Mouse (Mus musculus) hindbrain, embryonic 14.5 days (tissue): ENCODE measurements around the gene Brd4. TPM values are rescaled to one million over a fixed set of nuclear protein-coding genes. Genes with fewer than 3 reads are reported as not detected.

Experiments
- ATAC-seq: fragments of 200-750 bp; cut with Nextera tagmentation; 2 replicates; pipeline ENCODE4 v1.8.0; 2017; ENCODE audit warnings: moderate number of reproducible peaks, mild to moderate bottlenecking, moderate TSS enrichment, moderate library complexity; ENCODE audit not compliant: low FRiP score
- DNase-seq: peaks from one replicate; pipeline ENCODE4 v3.0.0-alpha.2; 2015; ENCODE audit warnings: low spot score
- H3K27ac ChIP-seq: fragments of 300-500 bp; sonication (generic); 2 replicates; pipeline ENCODE4 v1.5.1; 2014; ENCODE audit warnings: mild to moderate bottlenecking, moderate library complexity
- H3K27me3 ChIP-seq: fragments of 300-500 bp; sonication (generic); 2 replicates; pipeline ENCODE4 v1.6.1; 2014; ENCODE audit warnings: mild to moderate bottlenecking, low read length, mixed read lengths; ENCODE audit not compliant: control insufficient read depth, insufficient read depth
- H3K36me3 ChIP-seq: fragments of 300-500 bp; sonication (generic); replicated peaks from 2 replicates; pipeline ENCODE4 v1.6.1; 2014; ENCODE audit not compliant: control insufficient read depth, insufficient read depth
- H3K4me1 ChIP-seq: fragments of 300-500 bp; sonication (generic); replicated peaks from 2 replicates; pipeline ENCODE4 v1.6.1; 2014; ENCODE audit warnings: antibody characterized with exemption, low read length, mixed read lengths; ENCODE audit not compliant: control insufficient read depth, insufficient read depth
- H3K4me2 ChIP-seq: fragments of 300-500 bp; sonication (generic); replicated peaks from 2 replicates; pipeline ENCODE4 v1.6.1; 2014; ENCODE audit warnings: mild to moderate bottlenecking, moderate library complexity
- H3K4me3 ChIP-seq: fragments of 300-500 bp; sonication (generic); replicated peaks from 2 replicates; pipeline ENCODE4 v1.5.1; 2014; ENCODE audit warnings: mild to moderate bottlenecking, low read length
- H3K9ac ChIP-seq: fragments of 300-500 bp; sonication (generic); 2 replicates; pipeline ENCODE4 v1.6.1; 2014
- H3K9me3 ChIP-seq: fragments of 300-500 bp; sonication (generic); 2 replicates; pipeline ENCODE4 v1.6.1; 2016; ENCODE audit warnings: low read length; ENCODE audit not compliant: control insufficient read depth
- WGBS: fragments of 180-500 bp; shearing (Covaris S2); extraction: QIAGEN DNeasy Blood & Tissue Kit; methylation state at CpG from one replicate; pipeline ENCODE4 v1.1.7; 2014; 5-methylcytosine and 5-hydroxymethylcytosine counted together
- polyA plus RNA-seq: library from polyadenylated mRNA; unstranded; fragments of >200 nt; fragmentation: Nextera tagmentation; extraction: Ambion mirVana; gene quantifications from 2 replicates; pipeline ENCODE4 v1.2.1, GENCODE M21; 2014

Brd4 gene
- polyA plus RNA-seq, 1 experiment from 2014 or later: 87.9 TPM

DNA sequence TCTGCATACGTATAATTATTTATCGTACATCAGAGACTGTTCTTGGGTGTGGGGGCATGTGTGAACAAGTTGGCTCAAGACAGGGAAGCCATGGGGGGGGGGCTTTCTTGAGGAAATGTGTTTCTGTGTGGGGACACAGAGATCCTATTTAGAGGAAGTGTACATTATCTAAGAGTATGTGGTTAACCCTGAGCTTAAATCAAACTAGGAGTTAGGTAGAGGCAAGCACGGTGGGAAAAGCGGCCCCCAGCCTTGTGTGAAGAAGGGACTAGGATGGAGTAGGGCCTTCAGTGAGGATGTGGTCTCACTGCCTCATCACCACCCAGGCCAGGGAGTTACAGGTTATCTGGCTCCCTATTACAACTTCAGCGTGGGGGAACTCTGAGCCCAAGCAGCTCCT is 88.8 kb downstream of the Brd4 start:
- no peak overlapping the region for H3K4me3 ChIP-seq
- no peaks in the 10 kb centered on the region for H3K27me3 ChIP-seq
- no peaks in the 10 kb centered on the region for H3K9me3 ChIP-seq
- no peaks in the 10 kb centered on the region for H3K4me1 ChIP-seq
- no peak overlapping the region for H3K9ac ChIP-seq
- ATAC-seq (no peak), DNase-seq (no peak)
- 91% methylated on average over 5 of the region's 5 CpGs for WGBS
- peaks cover 57% of the 10 kb centered on the region for H3K36me3 ChIP-seq
- no peak overlapping the region for H3K4me2 ChIP-seq
- no peak overlapping the region for H3K27ac ChIP-seq

- peaks cover 30% of the 10 kb centered on the region for H3K36me3 ChIP-seq
- DNase-seq: no peak
- 84% methylated on average over 5 of the region's 5 CpGs for WGBS
- no peak overlapping the region for H3K27ac ChIP-seq
- no peak for ATAC-seq
- no peak overlapping the region for H3K9ac ChIP-seq
- H3K9me3 ChIP-seq: no peaks in the 10 kb centered on the region
- no peak overlapping the region for H3K4me2 ChIP-seq
- H3K4me1 ChIP-seq: peaks cover 13% of the 10 kb centered on the region; the same call in 1 of the 2 replicates
- no peak overlapping the region for H3K4me3 ChIP-seq
- H3K27me3 ChIP-seq: peaks cover 24% of the 10 kb centered on the region
Measured at GRCm38 (mm10) chr17:32193010-32193409, 91.5 kb downstream of the Brd4 start.

GRCm38 (mm10) chr17:32189850-32190249 is 94.7 kb downstream of the Brd4 start:
- Histone ChIP-seq H3K27ac (no peak overlapping the region), H3K9ac (no peak overlapping the region), H3K4me3 (no peak overlapping the region), H3K4me1 (peaks cover 13% of the 10 kb centered on the region; the same call in 1 of the 2 replicates), H3K9me3 (no peaks in the 10 kb centered on the region), H3K27me3 (peaks cover 24% of the 10 kb centered on the region), H3K36me3 (no peaks in the 10 kb centered on the region), H3K4me2 (peak overlapping the region; percentile 77)
- DNase-seq (no peak), ATAC-seq (no peak)
- WGBS: 19% methylated on average over 5 of the region's 5 CpGs

- ATAC-seq: no peak
- no peak for DNase-seq
Measured at GRCm38 (mm10) chr17:32188863-32189636, 95.5 kb downstream of the Brd4 start, which contains the start of gene Ephx3. Ephx3 (minus strand) TSS chr17:32189549.

DNA sequence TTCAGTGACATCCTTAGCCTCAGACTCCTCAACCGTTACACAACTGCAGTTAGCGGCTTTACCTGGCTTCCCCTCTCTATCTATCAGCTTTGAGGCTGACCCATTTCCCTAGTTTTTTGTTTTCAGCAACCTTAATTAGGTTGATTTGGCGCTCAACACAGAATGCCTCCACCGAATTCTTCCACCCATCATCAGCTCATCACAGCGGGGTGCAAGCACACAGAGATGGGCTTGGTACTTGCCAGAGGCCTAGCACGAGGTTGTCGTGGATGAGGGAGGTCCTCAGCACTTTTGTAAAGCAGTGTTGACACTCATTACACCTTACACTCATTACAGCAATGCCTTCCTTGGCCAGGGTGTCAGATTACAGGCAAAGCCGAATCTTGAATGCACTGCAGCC is 101.5 kb downstream of the Brd4 start:
- DNase-seq: no peak
- no peak overlapping the region for H3K4me3 ChIP-seq
- no peak overlapping the region for H3K9ac ChIP-seq
- H3K4me2 ChIP-seq: no peak overlapping the region
- ATAC-seq: no peak
- no peaks in the 10 kb centered on the region for H3K36me3 ChIP-seq
- H3K9me3 ChIP-seq: no peaks in the 10 kb centered on the region
- no peaks in the 10 kb centered on the region; the same call in 1 of the 2 replicates for H3K27me3 ChIP-seq
- H3K4me1 ChIP-seq: peaks cover 14% of the 10 kb centered on the region; the same call in 1 of the 2 replicates
- no peak overlapping the region for H3K27ac ChIP-seq
- WGBS: 37% methylated on average over 8 of the region's 8 CpGs

More at GRCm38 (mm10) chr17:32188863-32189636, 95.5 kb downstream of the Brd4 start, which contains the start of gene Ephx3:
- Histone ChIP-seq H3K9me3 (no peaks in the 10 kb centered on the region), H3K4me3 (peak within 1 kb of the TSS; percentile 35), H3K27me3 (peaks cover 24% of the 10 kb centered on the region), H3K9ac (peak within 1 kb of the TSS; percentile 52; the same call in 1 of the 2 replicates), H3K4me1 (peaks cover 13% of the 10 kb centered on the region; the same call in 1 of the 2 replicates), H3K36me3 (no peaks in the 10 kb centered on the region), H3K27ac (no peak within 1 kb of the TSS), H3K4me2 (peak within 1 kb of the TSS; percentile 77)
- 5% methylated on average over 42 of the region's 42 CpGs for WGBS

- H3K9ac ChIP-seq: no peak overlapping the region
- no peaks in the 10 kb centered on the region for H3K27me3 ChIP-seq
- no peak overlapping the region for H3K4me3 ChIP-seq
- H3K27ac ChIP-seq: peak overlapping the region; percentile 86
- no peaks in the 10 kb centered on the region for H3K9me3 ChIP-seq
- DNase-seq (peak; percentile 63), ATAC-seq (peak; percentile 80)
- WGBS: 9% methylated on average over 11 of the region's 11 CpGs
- H3K36me3 ChIP-seq: no peaks in the 10 kb centered on the region
- no peak overlapping the region for H3K4me2 ChIP-seq
- peaks cover 14% of the 10 kb centered on the region; the same call in 1 of the 2 replicates for H3K4me1 ChIP-seq
Measured at GRCm38 (mm10) chr17:32179621-32180491, 104.7 kb downstream of the Brd4 start.

GRCm38 (mm10) chr17:32176919-32177318 is 107.6 kb downstream of the Brd4 start:
- Histone ChIP-seq H3K36me3 (no peaks in the 10 kb centered on the region), H3K4me2 (no peak overlapping the region), H3K4me1 (peaks cover 14% of the 10 kb centered on the region; the same call in 1 of the 2 replicates), H3K27me3 (no peaks in the 10 kb centered on the region), H3K27ac (no peak overlapping the region), H3K9ac (no peak overlapping the region), H3K4me3 (no peak overlapping the region), H3K9me3 (no peaks in the 10 kb centered on the region)
- DNase-seq: no peak
- WGBS: 92% methylated on average over 4 of the region's 4 CpGs
- no peak for ATAC-seq

- Histone ChIP-seq H3K9me3 (no peaks in the 10 kb centered on the region), H3K36me3 (no peaks in the 10 kb centered on the region), H3K27me3 (no peaks in the 10 kb centered on the region), H3K4me1 (no peaks in the 10 kb centered on the region), H3K27ac (no peak overlapping the region), H3K9ac (no peak overlapping the region), H3K4me2 (no peak overlapping the region), H3K4me3 (no peak overlapping the region)
- 74% methylated on average over 7 of the region's 7 CpGs for WGBS
- no peak for DNase-seq
- ATAC-seq: no peak
Measured at GRCm38 (mm10) chr17:32173166-32173565, 111.4 kb downstream of the Brd4 start.

DNA sequence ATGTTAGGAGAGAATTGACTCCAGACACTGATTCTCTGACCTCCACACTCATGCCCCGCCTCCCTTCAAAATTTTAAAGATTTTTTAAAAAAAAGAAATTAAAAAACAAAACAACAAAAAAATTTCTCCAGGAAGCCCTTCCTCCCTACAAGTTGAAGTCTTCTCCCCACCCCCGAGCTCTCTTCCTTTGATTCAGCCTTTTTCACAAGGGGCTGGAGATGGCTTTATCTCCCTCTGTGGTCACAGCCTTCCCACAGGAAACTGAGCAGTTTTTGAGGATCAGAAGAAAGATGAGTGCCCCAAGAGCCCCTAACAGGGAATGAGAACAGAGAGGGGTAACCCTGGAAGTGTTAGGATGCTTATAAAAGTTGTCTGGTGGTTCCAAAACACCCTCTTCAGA is 112.0 kb downstream of the Brd4 start:
- ATAC-seq (no peak), DNase-seq (no peak)
- no peak overlapping the region for H3K4me3 ChIP-seq
- no peaks in the 10 kb centered on the region for H3K9me3 ChIP-seq
- no peaks in the 10 kb centered on the region for H3K4me1 ChIP-seq
- WGBS: 85% methylated on average over 2 of the region's 2 CpGs
- no peak overlapping the region for H3K4me2 ChIP-seq
- no peaks in the 10 kb centered on the region for H3K27me3 ChIP-seq
- H3K27ac ChIP-seq: no peak overlapping the region
- H3K9ac ChIP-seq: no peak overlapping the region
- H3K36me3 ChIP-seq: no peaks in the 10 kb centered on the region
